Mouse (Mus musculus) kidney, adult 9 months (tissue): Measurements from ENCODE around the gene H60b.
"Not testable (repeated sequence)": the region's sequence is repeated elsewhere in the genome, so short reads cannot be mapped to it uniquely, and the experiment has no call there.

ENCODE experiments used
- DNase-seq: peaks from one replicate; pipeline ENCODE4 v3.0.0; 2022

H60b gene

GRCm38 (mm10) chr10:22158310-22158999 is at the start of gene H60b, which contains the start of gene Raet1e:
TSS of gene H60b (plus strand) at chr10:22158586.
TSS of gene Raet1e (plus strand) at chr10:22158569.
- peak; percentile 75 for DNase-seq

GRCm38 (mm10) chr10:22140665-22141280 is 17.6 kb upstream of the H60b start:
- DNase-seq = peak; percentile 85

- DNase-seq = not testable (repeated sequence)
Observed at GRCm38 (mm10) chr10:22142194-22142593, 16.2 kb upstream of the H60b start.

GRCm38 (mm10) chr10:22142926-22143325 is 15.5 kb upstream of the H60b start:
- no peak for DNase-seq

GRCm38 (mm10) chr10:22148441-22149072 is 9.8 kb upstream of the H60b start:
- peak; percentile 86 for DNase-seq

GRCm38 (mm10) chr10:22149073-22149690 is 9.2 kb upstream of the H60b start, which contains the start of gene E030030I06Rik:
TSS of gene E030030I06Rik (minus strand) at chr10:22149270.
- DNase-seq = peak; percentile 32

GRCm38 (mm10) chr10:22149691-22150465 is 8.5 kb upstream of the H60b start:
- peak; percentile 32 for DNase-seq

GRCm38 (mm10) chr10:22150593-22150992 is 7.8 kb upstream of the H60b start:
- no peak for DNase-seq

- DNase-seq = not testable (repeated sequence)
Observed at GRCm38 (mm10) chr10:22151056-22151862, 7.1 kb upstream of the H60b start.

- not testable (repeated sequence) for DNase-seq
Observed at GRCm38 (mm10) chr10:22151863-22152640, 6.3 kb upstream of the H60b start.

GRCm38 (mm10) chr10:22153147-22153690 is 5.2 kb upstream of the H60b start:
- not testable (repeated sequence) for DNase-seq

GRCm38 (mm10) chr10:22154127-22154526 is 4.3 kb upstream of the H60b start:
- peak; percentile 28 for DNase-seq

- DNase-seq = no peak
Observed at GRCm38 (mm10) chr10:22154871-22155799, 3.3 kb upstream of the H60b start.

GRCm38 (mm10) chr10:22159131-22159561 is 760 bp downstream of the H60b start:
- DNase-seq = no peak

GRCm38 (mm10) chr10:22159581-22160140 is 1.3 kb downstream of the H60b start:
- no peak for DNase-seq

- not testable (repeated sequence) for DNase-seq
Observed at GRCm38 (mm10) chr10:22163279-22163678, 4.9 kb downstream of the H60b start.

- peak; percentile 73 for DNase-seq
Observed at GRCm38 (mm10) chr10:22163705-22164583, 5.6 kb downstream of the H60b start.
